Mouse (Mus musculus) retina, embryonic 14.5 days (tissue): ENCODE measurements at regions not wholly inside any gene's neighbourhood (a gene's known extent, or its start where the extent isn't known, plus 50 kb on each side); places are given as distances from the start of the nearest gene placed in this dataset.

Source experiments
- DNase-seq: peaks from one replicate; pipeline ENCODE4 v3.0.0-alpha.2; 2015; ENCODE audit warnings: low spot score

GRCm38 (mm10) chr10:92079421-92079820 lies 642.8 kb downstream of the Nedd1 start:
- DNase-seq = peak; percentile 33

- no peak for DNase-seq
Observed at GRCm38 (mm10) chr10:92077291-92077690, 644.9 kb downstream of the Nedd1 start.

GRCm38 (mm10) chr10:92076754-92077153 lies 645.5 kb downstream of the Nedd1 start:
- peak; percentile 21 for DNase-seq

- no peak for DNase-seq
Observed at GRCm38 (mm10) chr10:92075469-92075868, 646.8 kb downstream of the Nedd1 start.

GRCm38 (mm10) chr10:92074698-92075394 lies 647.4 kb downstream of the Nedd1 start:
- DNase-seq = no peak

- DNase-seq = no peak
Observed at GRCm38 (mm10) chr10:92073873-92074390, 648.3 kb downstream of the Nedd1 start.

- DNase-seq = no peak
Observed at GRCm38 (mm10) chr10:92044783-92045182, 677.4 kb downstream of the Nedd1 start.

- peak; percentile 2 for DNase-seq
Observed at GRCm38 (mm10) chr10:92036176-92036575, 686.0 kb downstream of the Nedd1 start.

GRCm38 (mm10) chr10:92030221-92030620 lies 692.0 kb downstream of the Nedd1 start:
- no peak for DNase-seq

GRCm38 (mm10) chr10:92024203-92024602 lies 698.0 kb downstream of the Nedd1 start:
- DNase-seq = no peak

- DNase-seq = no peak
Observed at GRCm38 (mm10) chr10:92021036-92021435, 701.2 kb downstream of the Nedd1 start.

- DNase-seq = no peak
Observed at GRCm38 (mm10) chr10:92009551-92009950, 712.7 kb downstream of the Nedd1 start.

- DNase-seq = no peak
Observed at GRCm38 (mm10) chr10:92007891-92008290, 714.3 kb downstream of the Nedd1 start.

- DNase-seq = peak; percentile 41
Observed at GRCm38 (mm10) chr10:92006467-92006866, 715.8 kb downstream of the Nedd1 start.

- DNase-seq = no peak
Observed at GRCm38 (mm10) chr10:91991040-91991439, 731.2 kb downstream of the Nedd1 start.

- DNase-seq = no peak
Observed at GRCm38 (mm10) chr10:91988364-91988763, 733.9 kb downstream of the Nedd1 start.

- no peak for DNase-seq
Observed at GRCm38 (mm10) chr10:91979841-91980240, 742.4 kb downstream of the Nedd1 start.

GRCm38 (mm10) chr10:91971951-91972350 lies 750.3 kb downstream of the Nedd1 start:
- DNase-seq = no peak

GRCm38 (mm10) chr10:91967570-91968310 lies 754.5 kb downstream of the Nedd1 start:
- no peak for DNase-seq

GRCm38 (mm10) chr10:91959734-91960492 lies 762.3 kb downstream of the Nedd1 start:
- no peak for DNase-seq

GRCm38 (mm10) chr10:91953078-91953477 lies 769.1 kb downstream of the Nedd1 start:
- no peak for DNase-seq

- no peak for DNase-seq
Observed at GRCm38 (mm10) chr10:91923626-91924025, 742.5 kb upstream of the Tmpo start.

- DNase-seq = no peak
Observed at GRCm38 (mm10) chr10:91889864-91890263, 708.7 kb upstream of the Tmpo start.
